Mouse (Mus musculus) cortical plate, adult 2 months (tissue): Measurements from ENCODE around the gene Spcs3.

Source experiments
- CTCF ChIP-seq: fragments of 200-500 bp; IDR thresholded peaks from 2 replicates; pipeline ENCODE4 v1.5.1; 2011; ENCODE audit warnings: mild to moderate bottlenecking, control low read depth, low read length; ENCODE audit not compliant: insufficient read depth; ENCODE audit errors: extremely low read depth
- POLR2A ChIP-seq: fragments of 200-500 bp; IDR thresholded peaks from 2 replicates; pipeline ENCODE4 v1.6.1; 2011; ENCODE audit warnings: mild to moderate bottlenecking, low read length, control low read depth; ENCODE audit not compliant: insufficient read depth; ENCODE audit errors: extremely low read depth

DNA sequence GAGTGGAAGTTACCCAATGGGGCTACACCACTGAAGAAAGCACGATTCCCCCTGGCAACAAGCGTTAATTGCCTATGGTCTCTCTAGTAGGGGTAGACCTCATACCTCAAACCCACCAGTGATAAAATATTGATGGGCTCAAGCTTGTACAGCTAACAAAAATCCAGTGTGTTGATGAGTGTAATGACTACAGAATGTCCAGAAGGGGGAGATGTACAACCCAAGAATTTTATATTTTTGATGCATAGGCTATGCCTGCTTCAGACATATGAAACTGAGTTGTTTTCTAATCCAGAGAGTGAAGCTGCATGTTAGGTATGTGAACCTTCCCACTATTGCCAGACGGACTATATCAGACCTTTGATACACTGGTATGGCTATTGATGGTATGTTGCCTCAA lies 7.5 kb upstream of the Spcs3 start:
- TF ChIP-seq POLR2A: no peak
- TF ChIP-seq CTCF: no peak
